In the genomic region with DNA sequence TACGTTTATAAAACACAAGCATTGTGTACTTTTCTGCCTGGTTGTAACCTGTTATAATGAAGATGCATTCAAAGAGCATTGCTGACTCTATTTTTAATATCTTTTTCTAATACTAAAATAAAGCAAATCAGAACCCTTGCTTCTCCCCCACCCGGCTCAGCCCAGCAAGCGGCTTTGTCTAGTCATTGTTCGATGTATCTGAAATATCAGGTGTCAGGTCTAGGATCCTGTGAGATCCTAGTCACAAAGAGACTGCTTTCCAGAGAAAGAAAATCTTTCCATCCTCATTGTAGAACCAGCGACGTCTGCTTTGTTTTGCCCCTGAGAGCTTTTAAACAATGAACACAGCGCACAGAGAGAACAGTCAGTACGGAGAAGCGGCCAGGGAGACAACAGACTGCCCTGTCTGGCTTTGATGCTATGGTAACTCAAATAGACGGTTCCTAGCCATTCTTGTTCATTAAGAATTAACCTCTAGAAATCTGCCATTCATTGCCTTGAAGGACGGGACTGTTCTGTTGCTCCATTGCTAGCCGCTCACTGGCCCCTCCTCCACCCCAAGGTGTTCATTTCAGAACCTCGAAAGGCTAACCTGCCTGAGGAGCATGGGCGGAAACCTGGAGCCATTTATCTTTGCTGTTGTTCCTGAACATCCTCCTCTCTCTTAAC, we compare ENCODE assay signal across 13 mouse cellular contexts. TPM values are rescaled to one million over a fixed set of nuclear protein-coding genes. Genes with fewer than 3 reads are reported as not detected.
A peak's percentile ranks its signal among the peaks of the same experiment; 100 is the strongest.
DNase-seq lines count a peak whose midpoint lies in the region; ATAC-seq lines count a peak whose summit lies in the region.
"Had no signal": no experiment of that assay in that cellular context is flagged by ENCODE, and none has a peak within 500 bp of the region (broad histone marks: within the 10 kb centered on the region; RNA-seq: fewer than 3 reads in every experiment).

No protein-coding gene starts in this region.

- DNase-seq in embryo, embryonic 11 days = peak; percentile 4
- DNase-seq in embryo, embryonic 9.5 days (ENCODE audit: extremely low spot score) = no peak
- no peak for DNase-seq in midbrain, embryonic 10.5 days (ENCODE audit: low spot score)
- no peak for DNase-seq in adrenal gland, postnatal 36 days
- no peak for DNase-seq in yolk sac, embryonic 10.5 days (ENCODE audit: low spot score)
- DNase-seq in layer of hippocampus, adult 9-11 months = no peak
- DNase-seq: adrenal gland, adult 8-10 months had no signal

- peak overlapping the region; percentile 19; the same call in 1 of the 2 replicates for H3K9ac ChIP-seq in forebrain, embryonic 16.5 days (replicated peaks; ENCODE audit: low read depth, low read length)
- H3K9ac ChIP-seq in neural tube, embryonic 15.5 days (replicated peaks) = no peak overlapping the region

- no peaks in the 10 kb centered on the region for H3K27me3 ChIP-seq in forebrain, embryonic 16.5 days (replicated peaks; ENCODE audit: control insufficient read depth, insufficient read depth, low read length)
- H3K27me3 ChIP-seq in midbrain, embryonic 10.5 days (ENCODE audit: low read depth, poor library complexity, severe bottlenecking) = no peaks in the 10 kb centered on the region
- no peaks in the 10 kb centered on the region for H3K27me3 ChIP-seq in neural tube, embryonic 15.5 days (replicated peaks)

- no peak overlapping the region for H3K4me3 ChIP-seq in forebrain, embryonic 16.5 days (replicated peaks; ENCODE audit: low read length)
- H3K4me3 ChIP-seq in midbrain, embryonic 10.5 days = no peak overlapping the region
- no peak overlapping the region for H3K4me3 ChIP-seq in neural tube, embryonic 15.5 days (replicated peaks)

- WGBS in forebrain, embryonic 16.5 days = 32% methylated on average over 14 of the region's 14 CpGs
- WGBS in midbrain, embryonic 10.5 days = 48% methylated on average over 14 of the region's 14 CpGs
- WGBS in neural tube, embryonic 15.5 days = 27% methylated on average over 14 of the region's 14 CpGs

- H3K27ac ChIP-seq in forebrain, embryonic 16.5 days (ENCODE audit: low read length) = no peak overlapping the region
- H3K27ac ChIP-seq in midbrain, embryonic 10.5 days (replicated peaks) = peak overlapping the region; percentile 59
- peak overlapping the region; percentile 25; the same call in 1 of the 2 replicates for H3K27ac ChIP-seq in neural tube, embryonic 15.5 days (replicated peaks)

- H3K4me2 ChIP-seq in forebrain, embryonic 16.5 days (ENCODE audit: low read length) = no peak overlapping the region
- peak overlapping the region; percentile 32 for H3K4me2 ChIP-seq in neural tube, embryonic 15.5 days
- H3K4me2 ChIP-seq: liver, embryonic 11.5 days had no signal

- ATAC-seq in forebrain, embryonic 16.5 days = peak; percentile 52; the same call in 1 of the 2 replicates
- ATAC-seq in neural tube, embryonic 15.5 days (ENCODE audit: low FRiP score) = peak; percentile 53; the same call in 1 of the 2 replicates
- ATAC-seq: intestine, embryonic 16.5 days; lung, postnatal 0 days had no signal

- no peaks in the 10 kb centered on the region for H3K36me3 ChIP-seq in forebrain, embryonic 16.5 days (ENCODE audit: control insufficient read depth, insufficient read depth)
- no peaks in the 10 kb centered on the region for H3K36me3 ChIP-seq in midbrain, embryonic 10.5 days
- H3K36me3 ChIP-seq in neural tube, embryonic 15.5 days = no peaks in the 10 kb centered on the region

- H3K9me3 ChIP-seq in forebrain, embryonic 16.5 days (ENCODE audit: control insufficient read depth, low read length) = 0 out of 2 replicates have a peak, but pooled peaks cover 2% of the 10 kb centered on the region
- peaks cover 6% of the 10 kb centered on the region; the same call in 1 of the 2 replicates for H3K9me3 ChIP-seq in midbrain, embryonic 10.5 days (replicated peaks)
- no peaks in the 10 kb centered on the region for H3K9me3 ChIP-seq in neural tube, embryonic 15.5 days (replicated peaks)

- H3K4me1 ChIP-seq in forebrain, embryonic 16.5 days (replicated peaks; ENCODE audit: control insufficient read depth, insufficient read depth, low read length) = peaks cover 6% of the 10 kb centered on the region; the same call in 1 of the 2 replicates
- H3K4me1 ChIP-seq in midbrain, embryonic 10.5 days = peaks cover 12% of the 10 kb centered on the region
- peaks cover 9% of the 10 kb centered on the region; the same call in 1 of the 2 replicates for H3K4me1 ChIP-seq in neural tube, embryonic 15.5 days

RNA-seq across cellular contexts. Expression of gene 2010300C02Rik, which starts 22.9 kb away (rescaled TPM):
- polyA plus RNA-seq in forebrain, embryonic 16.5 days (2015; fragmentation: Nextera tagmentation; extraction: Ambion mirVana) = 2.6 and 3.5 TPM in 2 replicates
- polyA plus RNA-seq in midbrain, embryonic 10.5 days (2016; fragmentation: Nextera tagmentation; extraction: Ambion mirVana) = 0.73 and 0.75 TPM in 2 replicates
- 3.2 and 6.3 TPM in 2 replicates for polyA plus RNA-seq in neural tube, embryonic 15.5 days (2015; fragmentation: Nextera tagmentation; extraction: Ambion mirVana)
- 1 to 10 TPM; 2.3 to 2.4 TPM for total RNA-seq in adrenal gland, postnatal 36 days (2021)
- total RNA-seq: common myeloid progenitor, adult 5-6 weeks had no signal
